Mouse (Mus musculus) right cerebral cortex, postnatal 10 days (tissue): ENCODE data around the gene Lmcd1.
"Not testable (repeated sequence)": the region's sequence is repeated elsewhere in the genome, so short reads cannot be mapped to it uniquely, and the experiment has no call there.

Experiments used
- DNase-seq, 2 experiments: peaks; one replicate each; pipeline ENCODE4 v3.0.0; 2021; ENCODE audit warnings: low spot score in 2 of 2

Gene Lmcd1

DNA sequence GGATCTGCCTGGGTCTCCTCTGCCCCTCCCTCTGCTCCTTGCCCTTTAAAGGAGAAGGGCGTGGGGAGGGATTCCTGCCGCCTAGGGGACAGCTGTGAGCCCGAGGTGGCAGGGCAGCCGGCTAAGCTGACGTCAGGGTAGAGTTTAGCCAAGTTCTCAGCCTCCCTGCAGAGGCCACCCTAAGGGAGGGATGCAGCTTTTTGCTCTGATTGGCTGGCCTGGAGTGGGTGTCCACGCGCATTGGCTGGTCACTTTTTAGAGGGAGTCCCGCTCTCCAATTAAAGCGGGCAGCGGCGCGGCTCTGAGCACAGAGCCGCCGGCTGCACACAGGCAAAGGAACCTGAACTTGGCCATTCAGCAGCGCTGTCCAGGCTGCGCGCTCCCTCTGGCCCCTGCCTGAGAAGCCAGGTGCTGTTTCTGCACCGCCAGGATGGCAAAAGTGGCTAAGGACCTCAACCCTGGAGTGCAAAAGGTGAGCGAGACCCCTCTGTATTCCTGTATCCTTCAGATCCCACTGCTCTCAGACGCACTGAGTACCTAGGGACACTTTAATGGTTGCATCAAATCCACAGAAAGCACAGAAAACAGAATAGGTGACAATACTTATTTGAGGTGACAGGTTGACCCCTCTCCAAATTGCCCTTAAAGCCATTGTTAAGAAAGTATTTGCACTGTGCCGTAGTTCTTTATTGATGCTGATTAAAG, at the start of gene Lmcd1:
TSS of gene Lmcd1 (plus strand) at position 258 of the 705 bp plus-strand sequence.
- DNase-seq, result peak; percentile 85 to 89

DNA sequence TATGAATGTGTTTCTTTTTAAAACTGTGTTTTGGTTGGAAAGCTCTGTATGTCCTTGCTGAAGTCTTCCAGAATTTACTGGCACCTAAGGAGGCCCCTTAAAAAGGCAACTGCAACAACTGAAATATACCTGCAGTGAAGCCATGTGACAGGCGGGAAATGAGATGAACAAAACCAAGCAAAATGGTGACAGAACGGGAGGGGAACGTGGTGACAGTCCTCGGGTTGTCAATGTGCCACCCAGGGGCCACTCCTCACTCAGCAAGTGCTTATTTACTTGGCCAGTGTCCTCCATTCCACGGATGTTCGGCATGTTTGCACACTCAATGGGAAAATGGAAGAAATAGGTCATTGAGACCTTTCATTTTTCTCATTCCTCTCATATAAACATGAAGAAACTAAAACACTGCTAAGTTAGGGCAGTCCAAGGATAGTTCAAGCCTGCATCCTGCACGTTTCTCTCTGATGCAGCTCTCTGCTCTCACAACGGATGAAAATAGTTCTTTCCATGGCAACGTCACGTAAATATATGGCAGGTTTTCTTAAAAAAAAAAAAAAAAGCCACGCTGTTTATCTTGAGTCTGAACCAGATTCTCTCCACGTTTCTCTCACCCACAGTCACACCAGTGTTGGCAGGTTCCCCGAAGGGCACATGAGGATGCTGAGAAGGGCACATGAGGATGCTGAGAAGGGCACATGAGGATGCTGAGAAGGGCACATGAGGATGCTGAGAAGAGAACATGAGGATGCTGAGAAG, 49.5 kb upstream of the Lmcd1 start:
- DNase-seq, result peak; percentile 74 to 77

DNA sequence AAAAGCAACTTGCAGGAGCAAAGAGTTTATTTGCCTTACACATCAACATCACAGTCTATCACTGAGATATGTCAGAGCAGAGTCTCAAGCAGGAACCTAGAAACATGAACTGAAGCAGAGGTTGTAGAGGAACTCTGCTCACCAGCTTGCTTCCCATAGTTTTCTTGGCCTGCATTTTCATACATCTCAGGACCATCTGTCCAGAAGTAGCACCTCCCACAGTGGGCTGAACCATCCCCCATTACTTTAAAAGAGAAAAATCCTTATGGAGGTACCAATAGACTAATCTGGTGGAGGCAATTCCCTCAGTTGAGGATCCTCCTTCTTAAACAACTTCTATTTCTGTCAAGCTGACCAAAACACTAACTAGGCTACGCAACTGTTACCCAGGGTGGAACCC, 36.8 kb upstream of the Lmcd1 start:
- DNase-seq, result no peak

DNA sequence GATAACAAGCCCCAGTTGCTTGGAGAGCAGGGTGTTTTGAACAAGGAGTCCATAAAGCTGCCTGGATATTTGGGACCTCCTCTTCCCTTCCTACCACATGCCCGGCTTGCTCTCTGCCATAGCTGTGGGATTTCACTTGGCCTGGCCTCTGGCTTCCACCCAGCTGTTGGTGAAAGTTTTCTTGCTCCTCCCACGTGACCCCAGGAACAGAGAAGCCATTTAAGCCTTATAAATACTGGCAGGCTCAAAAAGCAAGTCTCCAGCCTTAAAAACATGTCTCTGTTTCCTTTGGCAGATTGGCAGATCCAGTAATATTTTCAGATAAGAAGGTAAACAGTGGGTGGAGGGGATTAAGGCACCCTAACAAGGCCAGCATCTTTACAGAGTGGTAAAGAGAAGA, 31.3 kb upstream of the Lmcd1 start:
- peak; percentile 53 to 59 for DNase-seq

DNA sequence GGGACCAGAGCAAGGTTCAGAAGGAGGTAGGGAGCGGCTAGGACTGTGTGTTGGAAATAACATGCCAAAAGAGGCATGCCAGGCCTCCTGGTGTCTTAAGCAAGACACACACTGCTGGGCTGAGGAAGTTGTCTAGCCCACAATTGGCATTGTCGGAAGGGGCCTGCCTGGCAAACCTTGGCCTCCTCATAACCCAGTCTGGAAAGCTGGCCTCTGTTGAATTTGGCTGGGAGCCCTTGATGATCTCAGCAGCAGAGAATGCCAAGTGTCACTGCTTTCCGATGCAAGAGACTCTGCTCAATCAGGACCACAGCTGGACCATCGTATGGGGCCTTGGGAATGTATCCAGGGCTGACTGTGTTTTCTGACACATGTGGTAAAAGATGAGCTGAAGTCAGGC, 27.9 kb upstream of the Lmcd1 start:
- DNase-seq, result peak; percentile 67 to 69

DNA sequence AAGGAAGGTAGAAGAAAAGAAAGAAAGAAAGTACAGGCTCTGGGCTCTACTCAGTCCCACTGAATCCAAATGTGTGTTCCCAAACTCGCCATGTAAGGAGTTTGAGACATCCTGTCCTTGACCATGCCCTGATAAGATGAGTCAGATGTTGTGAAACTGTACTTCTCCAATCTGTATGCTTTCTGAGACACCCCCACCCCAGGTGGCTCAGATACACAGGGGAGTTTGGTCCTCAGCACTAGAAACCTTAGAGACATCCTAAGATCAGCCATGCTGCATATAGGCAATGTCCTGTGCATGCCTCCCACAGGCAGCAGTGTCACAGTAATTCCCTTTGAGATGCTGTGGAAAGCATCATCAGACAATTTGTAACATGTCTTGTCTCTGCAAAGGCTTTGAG, 26.9 kb upstream of the Lmcd1 start:
- DNase-seq, result no peak

DNA sequence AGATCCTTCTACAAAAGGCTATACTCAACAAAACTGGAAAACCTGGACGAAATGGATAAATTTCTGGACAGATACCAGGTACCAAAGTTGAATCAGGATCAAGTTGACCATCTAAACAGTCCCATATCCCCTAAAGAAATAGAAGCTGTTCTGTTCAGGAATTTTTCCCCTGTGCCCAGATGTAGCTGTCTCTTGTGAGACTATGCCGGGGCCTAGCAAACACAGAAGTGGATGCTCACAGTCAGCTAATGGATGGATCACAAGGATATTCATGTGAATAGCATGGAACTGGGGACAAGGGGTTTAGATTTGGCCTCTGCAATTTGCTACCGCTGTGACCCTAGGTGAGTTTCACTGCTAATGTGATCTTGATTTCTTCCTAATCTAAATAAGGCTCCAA, 19.6 kb upstream of the Lmcd1 start:
- not testable (repeated sequence) for DNase-seq

DNA sequence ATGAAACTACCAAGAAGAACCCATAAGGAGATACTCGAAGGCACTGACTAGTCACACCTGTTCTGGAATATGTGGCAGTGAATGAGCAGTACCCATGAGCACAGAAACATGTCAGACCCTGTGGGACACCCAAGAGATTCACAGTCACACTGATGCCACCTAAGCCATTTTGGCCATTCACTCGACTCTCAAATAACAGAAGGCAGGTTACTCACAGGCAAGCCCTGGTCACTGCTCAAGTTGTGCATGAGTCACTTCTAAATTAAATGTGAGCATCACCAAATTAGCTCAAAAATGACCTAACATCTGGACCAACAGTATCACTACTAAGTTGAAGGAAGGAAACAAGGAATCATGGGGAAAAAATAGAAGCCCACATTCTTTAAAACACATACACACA, 18.6 kb upstream of the Lmcd1 start:
- DNase-seq, result no peak

DNA sequence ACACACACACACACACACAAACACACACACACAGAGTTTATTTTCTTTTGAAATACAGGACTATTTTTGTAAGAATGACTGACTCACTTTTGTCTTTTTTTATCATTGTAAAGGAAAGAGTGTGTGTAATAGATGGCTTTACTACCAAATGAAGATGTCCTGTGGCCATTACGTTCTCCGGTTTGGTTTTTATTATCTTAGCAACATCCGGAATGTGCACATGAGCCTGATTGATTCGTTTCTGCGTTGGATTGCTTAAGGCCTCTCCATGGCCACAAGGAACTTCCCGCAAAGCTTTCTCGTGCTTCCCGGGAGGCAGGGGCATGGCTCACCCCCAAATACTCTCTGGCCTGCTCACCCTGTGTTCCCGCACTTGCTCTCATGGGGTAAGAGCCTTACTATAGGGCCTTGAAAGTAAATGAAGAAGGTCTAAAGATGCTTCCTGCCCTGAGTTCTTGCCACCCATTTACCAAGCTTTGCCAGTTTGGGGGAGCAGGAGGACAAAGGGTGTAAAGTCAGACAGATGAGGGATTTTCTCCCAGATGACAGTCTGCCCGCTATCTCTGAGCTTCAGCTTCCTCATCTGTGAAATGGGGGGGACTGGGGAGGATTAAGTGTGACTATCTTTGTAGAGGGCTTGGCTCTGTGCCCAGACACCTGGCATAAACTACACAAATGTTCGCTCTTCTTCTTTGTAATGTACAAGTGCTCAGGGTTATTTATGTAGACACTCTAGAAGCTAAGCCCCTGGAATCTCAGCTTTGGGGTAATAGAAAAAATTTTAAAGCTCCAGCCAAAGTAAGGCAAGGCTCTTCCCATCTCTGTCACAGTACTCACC, 18.0 kb upstream of the Lmcd1 start:
- peak in 1 of 2 experiments; percentile 38 for DNase-seq

DNA sequence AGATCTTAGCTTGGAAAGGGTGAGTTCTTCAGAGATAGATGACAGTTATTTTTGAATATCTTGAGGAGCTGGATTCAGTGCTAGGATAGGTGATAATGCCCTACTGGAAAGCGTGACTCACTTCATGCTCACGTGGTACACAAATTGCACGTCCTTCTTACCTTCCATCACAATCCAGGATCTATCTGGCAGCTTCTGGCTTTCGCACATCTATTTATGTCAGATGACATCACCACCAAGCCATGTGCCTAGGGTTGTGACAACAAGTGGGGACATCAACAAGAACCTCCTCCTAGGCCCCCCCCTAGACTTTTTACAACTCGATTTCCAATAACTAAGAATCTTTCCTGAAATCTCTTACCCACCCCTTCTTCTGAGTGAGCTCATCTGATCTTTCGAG, 17.0 kb upstream of the Lmcd1 start:
- no peak for DNase-seq

DNA sequence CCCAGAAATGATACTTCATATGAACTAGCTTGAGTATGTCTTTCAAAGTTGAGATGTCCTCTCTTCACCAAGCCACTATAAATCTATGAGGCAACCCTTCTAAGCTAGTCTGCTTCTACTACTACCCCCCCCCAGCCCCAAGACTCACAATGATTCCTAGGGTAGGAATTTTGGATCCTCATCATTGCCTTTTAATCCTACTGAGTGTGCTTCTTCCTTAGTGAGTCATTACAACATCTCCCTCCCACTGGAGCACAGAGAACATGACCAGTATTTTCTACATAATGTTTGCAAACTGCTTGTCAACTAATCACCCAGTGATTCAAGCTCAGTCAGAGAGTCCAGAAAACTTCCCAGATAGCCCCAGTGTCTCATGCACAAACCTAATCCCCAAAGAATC, 12.5 kb upstream of the Lmcd1 start:
- DNase-seq, result no peak

DNA sequence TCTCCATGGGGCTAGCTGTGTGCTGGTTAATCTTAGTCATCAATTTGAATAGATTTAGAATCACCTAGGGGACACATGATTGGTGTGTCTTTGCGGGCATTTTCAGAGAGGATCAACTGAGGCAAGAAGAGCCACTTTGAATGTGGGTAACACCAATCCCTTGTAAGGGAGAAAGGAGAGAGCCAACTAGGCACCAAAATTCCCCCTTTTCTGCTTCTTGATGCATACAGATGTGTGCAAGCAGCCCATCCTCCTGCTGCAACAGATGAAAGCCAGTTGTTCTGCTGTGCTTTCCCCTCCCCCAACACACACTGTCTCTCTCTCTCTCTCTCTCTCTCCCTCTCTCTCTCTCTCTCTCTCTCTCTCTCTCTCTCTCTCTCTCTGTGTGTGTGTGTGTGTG, 9.2 kb upstream of the Lmcd1 start:
- DNase-seq, result no peak

DNA sequence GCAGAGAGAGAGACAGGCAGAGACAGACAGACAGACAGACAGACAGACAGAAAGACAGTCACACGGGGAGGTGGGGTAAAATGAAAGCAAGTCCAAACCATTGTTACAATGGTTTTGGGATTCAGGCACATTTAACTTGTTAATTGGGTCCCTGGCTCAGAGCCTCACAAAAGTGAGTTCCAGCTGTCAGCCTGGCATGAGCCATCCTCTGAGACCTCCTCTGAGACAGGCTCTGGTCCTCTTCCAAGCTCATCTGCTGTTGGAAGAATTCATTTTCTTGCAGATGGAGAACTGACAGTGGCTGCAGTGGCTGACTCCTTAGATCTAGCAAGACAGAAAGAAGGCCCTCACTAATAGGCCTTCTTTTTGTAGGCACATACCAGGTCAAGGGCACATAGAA, 6.9 kb upstream of the Lmcd1 start:
- peak; percentile 78 to 79 for DNase-seq

DNA sequence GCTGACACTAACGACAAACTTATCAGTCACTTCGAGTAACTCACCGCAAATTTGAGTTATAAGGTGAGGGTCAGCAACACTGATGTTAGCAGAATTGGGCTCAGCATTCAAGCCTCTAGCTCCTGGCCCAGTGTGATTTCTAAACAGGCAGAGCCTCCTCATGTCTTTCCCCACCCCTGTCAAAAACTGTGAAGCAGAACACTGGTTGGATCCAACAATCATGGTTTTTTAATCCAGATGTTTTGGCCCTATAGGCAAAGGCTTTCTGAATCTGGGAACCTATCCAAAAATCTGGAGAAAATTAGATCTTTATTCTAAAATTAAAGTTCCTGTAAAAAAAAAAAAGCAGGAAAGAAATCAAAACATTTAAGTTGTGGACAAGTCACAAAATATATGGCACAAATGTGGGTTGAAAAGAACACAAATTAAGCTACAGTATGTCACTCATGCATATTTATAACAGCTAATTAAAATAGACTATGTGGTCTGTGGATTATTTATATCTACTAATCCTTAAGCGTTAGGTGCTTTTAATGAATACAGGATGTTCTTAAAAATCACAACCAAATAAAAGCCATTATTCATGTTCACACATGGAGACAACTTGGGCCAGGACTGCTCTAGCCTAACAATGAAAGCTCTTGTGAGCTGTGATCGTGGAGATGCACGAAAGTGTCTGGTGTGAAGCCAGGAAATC, 5.7 kb upstream of the Lmcd1 start:
- no peak for DNase-seq

DNA sequence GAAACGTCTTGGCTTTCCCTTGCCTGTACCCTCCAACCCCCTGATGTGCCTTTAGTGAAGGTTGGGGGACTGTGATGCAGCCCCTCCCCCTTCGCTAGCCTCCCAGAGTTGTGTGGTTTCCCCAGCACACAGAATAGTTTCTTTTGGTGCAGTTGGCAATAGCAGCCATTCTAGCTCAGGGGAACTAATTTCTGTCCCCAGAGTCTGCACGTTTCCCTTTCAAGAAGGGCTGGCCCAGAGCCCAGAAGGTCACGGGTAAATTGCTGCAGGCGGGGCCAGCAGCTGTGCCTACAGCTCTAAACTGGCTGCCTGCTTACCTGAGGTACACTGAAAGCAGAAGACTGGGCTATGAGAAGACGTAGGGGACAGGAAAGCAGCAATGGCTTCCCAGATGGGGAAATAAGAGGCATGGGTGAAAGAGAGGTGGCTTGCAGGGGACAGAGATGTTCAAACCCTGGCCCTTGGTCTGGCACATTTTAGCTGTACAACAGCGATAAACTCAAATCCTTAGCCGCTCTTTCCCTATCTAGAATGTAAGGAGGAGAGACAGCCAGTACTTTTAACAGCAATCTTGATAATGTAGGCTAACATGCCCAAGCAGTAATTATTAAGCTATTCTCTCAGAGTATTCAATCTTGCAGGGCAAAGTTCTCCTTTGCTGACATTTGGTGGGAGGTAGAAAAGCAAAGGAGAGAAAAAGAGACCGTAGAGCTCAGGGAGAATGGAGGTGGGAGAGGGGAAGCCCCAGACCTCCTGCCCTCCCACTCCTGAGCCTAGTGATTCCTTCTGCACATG, 900 bp downstream of the Lmcd1 start:
- DNase-seq, result peak; percentile 80 to 82

DNA sequence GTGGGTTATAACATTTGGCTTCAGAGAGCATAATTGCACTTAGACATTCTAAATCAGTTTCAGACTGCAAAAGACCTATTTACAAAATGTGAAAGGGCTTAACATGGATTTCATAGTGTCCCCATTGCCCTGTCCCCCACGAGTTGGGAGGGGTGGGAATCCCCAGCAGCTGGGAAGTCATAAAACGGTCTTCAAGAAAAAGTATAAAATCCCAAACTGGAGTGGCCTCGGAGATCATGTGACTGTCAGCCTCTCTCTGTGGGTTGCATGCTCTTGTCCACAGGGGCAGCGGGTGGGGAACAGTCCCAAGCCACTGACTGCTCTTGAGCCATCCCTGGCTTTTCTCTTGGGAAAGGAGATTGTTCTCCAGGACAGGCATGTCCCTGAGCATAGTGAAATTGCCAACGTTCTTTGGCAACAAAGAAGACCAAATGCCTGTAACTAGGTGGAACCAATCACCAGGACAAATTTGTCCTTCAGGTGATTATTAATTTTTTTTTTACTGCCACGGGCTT, 2.2 kb downstream of the Lmcd1 start:
- no peak for DNase-seq

DNA sequence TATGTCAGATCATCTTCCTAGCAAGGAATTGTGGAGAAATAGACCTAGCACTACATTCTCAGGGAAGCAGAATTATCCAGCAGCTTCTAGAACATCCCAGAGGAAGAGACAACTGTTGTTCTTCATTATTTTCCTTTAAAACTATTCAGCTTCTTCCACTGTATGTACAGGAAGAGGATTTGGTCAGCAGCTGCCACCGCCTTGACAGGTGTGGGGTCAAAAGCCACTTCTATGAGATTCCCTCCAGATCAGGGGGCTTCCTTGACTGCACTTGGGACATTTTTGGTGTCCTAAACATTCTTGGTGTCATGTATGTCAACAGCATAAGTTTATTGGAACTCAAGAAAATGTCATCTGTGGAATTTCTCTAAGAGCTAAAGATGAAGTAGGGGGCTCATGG, 5.2 kb downstream of the Lmcd1 start:
- no peak for DNase-seq

DNA sequence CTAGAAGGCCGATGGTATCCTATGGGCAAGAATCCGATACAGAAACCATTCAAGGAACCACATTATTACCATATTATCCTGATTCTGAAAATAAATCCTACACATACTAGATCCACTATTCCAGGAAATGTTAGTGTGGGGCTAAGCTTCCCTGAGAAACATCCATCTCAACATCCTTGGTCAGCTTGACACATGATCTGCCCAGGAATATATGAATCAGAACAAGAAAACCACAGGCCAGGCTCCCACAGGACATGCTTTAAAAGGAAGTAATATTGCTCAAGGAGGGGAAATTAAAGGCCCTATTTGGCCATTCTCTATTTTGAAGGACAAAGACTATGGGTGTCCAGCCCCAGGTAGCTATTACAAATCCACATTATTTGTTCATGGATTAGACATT, 6.6 kb downstream of the Lmcd1 start:
- DNase-seq, result no peak

DNA sequence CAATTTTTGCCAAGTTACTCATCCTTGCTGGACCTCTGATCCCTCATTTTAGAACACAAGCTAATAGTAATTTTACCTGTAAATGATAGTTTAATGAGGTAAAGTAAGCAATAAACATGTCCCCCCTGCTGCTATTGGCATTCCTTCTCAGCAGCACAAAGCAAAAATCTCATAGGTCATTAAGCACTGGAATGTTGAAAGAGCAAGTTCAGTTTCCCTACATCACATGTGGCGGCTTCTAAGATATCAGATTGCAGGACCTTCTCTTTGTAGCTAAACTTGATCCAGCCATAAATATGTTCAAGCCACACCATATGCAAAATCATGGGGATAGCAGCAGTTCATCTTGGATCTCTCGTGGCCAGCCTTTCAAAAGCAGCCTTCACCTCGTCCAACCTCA, 7.4 kb downstream of the Lmcd1 start:
- DNase-seq, result no peak

DNA sequence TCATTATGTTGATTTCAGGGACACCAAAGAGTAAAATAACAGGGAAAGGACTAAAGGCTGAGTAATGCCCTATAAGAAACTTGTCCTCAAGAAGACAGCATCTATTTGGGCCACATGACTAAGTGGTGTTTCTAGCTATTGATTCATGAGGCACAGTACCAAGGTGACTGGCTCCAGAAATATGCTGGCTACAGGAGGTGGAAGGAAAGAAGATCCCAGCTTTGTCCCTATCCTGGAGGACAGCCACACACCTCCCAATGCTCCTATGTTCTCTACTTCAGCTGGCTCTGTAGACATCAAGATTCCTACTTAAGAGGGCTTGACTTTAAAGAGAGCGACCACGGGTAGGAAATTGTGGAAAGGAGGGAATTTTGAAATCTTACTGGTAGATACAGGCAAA, 8.4 kb downstream of the Lmcd1 start:
- DNase-seq, result no peak

DNA sequence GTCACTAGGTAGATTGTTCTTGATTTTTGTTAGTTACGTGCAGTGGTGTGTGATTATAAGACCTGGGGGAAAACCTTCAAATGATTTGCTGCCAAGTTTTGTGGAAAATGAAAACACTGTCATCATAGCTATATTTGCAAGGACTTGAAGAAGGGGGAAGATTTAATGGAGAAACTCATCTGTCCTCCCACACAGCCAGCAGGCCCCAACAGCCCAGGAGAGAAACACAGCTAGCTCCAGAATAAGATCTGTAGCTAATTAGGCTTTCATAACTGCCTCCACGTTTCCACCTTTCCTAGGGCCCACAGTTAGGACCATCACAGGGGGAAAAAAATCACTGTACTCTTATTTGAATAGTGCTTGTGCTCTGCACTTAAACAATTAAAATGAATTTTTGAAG, 10.5 kb downstream of the Lmcd1 start:
- DNase-seq, result peak in 1 of 2 experiments; percentile 28
